Mouse (Mus musculus): ENCODE results near the gene Atp9a.

DNA sequence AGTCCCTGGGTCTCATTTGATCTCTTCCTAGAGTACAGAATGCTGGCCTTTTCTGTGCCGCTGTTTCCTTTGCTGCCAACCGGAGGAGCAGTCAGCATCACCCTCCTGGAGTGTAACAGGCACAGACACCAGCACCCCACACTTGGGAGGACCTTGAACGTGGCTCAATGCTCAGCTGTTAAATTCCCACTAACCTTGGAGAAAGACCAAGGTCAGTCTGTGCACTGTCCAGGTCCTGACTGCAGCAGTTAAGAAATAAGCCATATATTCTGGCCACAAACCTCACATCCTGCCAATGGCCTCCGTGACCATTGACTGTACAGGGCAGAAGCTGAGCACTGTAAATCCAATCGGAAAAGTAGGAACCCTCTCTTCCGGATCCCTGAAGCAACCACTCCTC is 148.5 kb downstream of the Atp9a start:
- no peak for TF ChIP-seq CTCF (IDR thresholded peaks at IDR 0.05; ENCODE audit: borderline replicate concordance, control insufficient read depth, extremely low read depth, insufficient read depth, low read length, poor library complexity)
- no peak for TF ChIP-seq POLR2A (IDR thresholded peaks at IDR 0.05; ENCODE audit: control insufficient read depth, extremely low read depth, insufficient read depth, low read length, poor library complexity)

All from thymus, adult 2 months (tissue).